ENCODE assay signal across 9 mouse cellular contexts in genomic region chr8:106135672-106136071, GRCm38 (mm10). TPM values are rescaled to one million over a fixed set of nuclear protein-coding genes. Genes with fewer than 3 reads are reported as not detected.
A peak's percentile ranks its signal among the peaks of the same experiment; 100 is the strongest.
DNase-seq lines count a peak whose midpoint lies in the region; ATAC-seq lines count a peak whose summit lies in the region.
"Had no signal": no experiment of that assay in that cellular context is flagged by ENCODE, and none has a peak within 500 bp of the region (broad histone marks: within the 10 kb centered on the region; RNA-seq: fewer than 3 reads in every experiment).

No protein-coding gene starts in this region.

- no peaks in the 10 kb centered on the region for H3K9me3 ChIP-seq in heart, embryonic 16.5 days (replicated peaks; ENCODE audit: control insufficient read depth, low read length)
- no peaks in the 10 kb centered on the region for H3K9me3 ChIP-seq in embryonic facial prominence, embryonic 12.5 days
- H3K9me3 ChIP-seq in midbrain, embryonic 14.5 days (ENCODE audit: control insufficient read depth, low read length) = no peaks in the 10 kb centered on the region

- DNase-seq in heart, postnatal 36 days = no peak
- DNase-seq in kidney, postnatal 10 days = peak; percentile 65
- peak; percentile 7 for DNase-seq in midbrain, embryonic 14.5 days
- DNase-seq in adrenal gland, adult 18-20 months (ENCODE audit: low spot score in 2 of 2) = no peak
- no peak for DNase-seq in adrenal gland, postnatal 10 days

- ATAC-seq in heart, embryonic 16.5 days (replicated peaks; ENCODE audit: extremely low read depth, insufficient read depth, low FRiP score) = no peak
- ATAC-seq in embryonic facial prominence, embryonic 12.5 days (ENCODE audit: insufficient number of reproducible peaks, insufficient read depth, low FRiP score, low TSS enrichment) = no peak
- ATAC-seq in midbrain, embryonic 14.5 days (ENCODE audit: low FRiP score, low TSS enrichment) = no peak
- no peak for ATAC-seq in granulocyte monocyte progenitor cell, adult 5-6 weeks (replicated peaks; ENCODE audit: poor library complexity, severe bottlenecking)
- ATAC-seq: Patski had no signal

- no peak overlapping the region; the same call in 1 of the 2 replicates for H3K27ac ChIP-seq in heart, embryonic 16.5 days (ENCODE audit: low read length)
- H3K27ac ChIP-seq in embryonic facial prominence, embryonic 12.5 days = peak overlapping the region; percentile 64; the same call in 1 of the 2 replicates
- H3K27ac ChIP-seq in midbrain, embryonic 14.5 days (replicated peaks; ENCODE audit: low read depth, low read length) = no peak overlapping the region

- WGBS in heart, embryonic 16.5 days = 12% methylated on average over 19 of the region's 19 CpGs
- WGBS in embryonic facial prominence, embryonic 12.5 days = 3% methylated on average over 19 of the region's 19 CpGs
- WGBS in midbrain, embryonic 14.5 days = 8% methylated on average over 19 of the region's 19 CpGs

- H3K4me1 ChIP-seq in heart, embryonic 16.5 days (ENCODE audit: control insufficient read depth, insufficient read depth, low read length) = peaks cover 21% of the 10 kb centered on the region
- peaks cover 22% of the 10 kb centered on the region for H3K4me1 ChIP-seq in embryonic facial prominence, embryonic 12.5 days
- H3K4me1 ChIP-seq in midbrain, embryonic 14.5 days (ENCODE audit: control insufficient read depth, insufficient read depth, low read length) = peaks cover 22% of the 10 kb centered on the region

- H3K9ac ChIP-seq in heart, embryonic 16.5 days (ENCODE audit: low read length) = peak overlapping the region; percentile 67
- H3K9ac ChIP-seq in embryonic facial prominence, embryonic 12.5 days = peak overlapping the region; percentile 35; the same call in 1 of the 2 replicates
- no peak overlapping the region for H3K9ac ChIP-seq in midbrain, embryonic 14.5 days (replicated peaks; ENCODE audit: low read length)

- H3K27me3 ChIP-seq in heart, embryonic 16.5 days (ENCODE audit: control insufficient read depth, insufficient read depth, low read length) = peaks cover 23% of the 10 kb centered on the region
- H3K27me3 ChIP-seq in embryonic facial prominence, embryonic 12.5 days = peaks cover 59% of the 10 kb centered on the region
- peaks cover 69% of the 10 kb centered on the region for H3K27me3 ChIP-seq in midbrain, embryonic 14.5 days (ENCODE audit: control insufficient read depth, insufficient read depth, low read length)
- H3K27me3 ChIP-seq: Patski had no signal

- peak overlapping the region; percentile 71 for H3K4me3 ChIP-seq in heart, embryonic 16.5 days (ENCODE audit: low read length)
- H3K4me3 ChIP-seq in embryonic facial prominence, embryonic 12.5 days = peak overlapping the region; percentile 44
- H3K4me3 ChIP-seq in midbrain, embryonic 14.5 days (replicated peaks; ENCODE audit: low read depth, low read length) = peak overlapping the region; percentile 45; the same call in 1 of the 2 replicates

- H3K36me3 ChIP-seq in heart, embryonic 16.5 days (ENCODE audit: control insufficient read depth, insufficient read depth) = peaks cover 6% of the 10 kb centered on the region; the same call in 1 of the 2 replicates
- H3K36me3 ChIP-seq in embryonic facial prominence, embryonic 12.5 days = peaks cover 19% of the 10 kb centered on the region; the same call in 1 of the 2 replicates
- peaks cover 9% of the 10 kb centered on the region; the same call in 1 of the 2 replicates for H3K36me3 ChIP-seq in midbrain, embryonic 14.5 days (ENCODE audit: control insufficient read depth, insufficient read depth, low read length)

- intact Hi-C loops in heart, postnatal 36 days (cut with DNase I) = no loop called here

- H3K4me2 ChIP-seq in heart, embryonic 16.5 days (ENCODE audit: low read depth, low read length) = peak overlapping the region; percentile 81
- peak overlapping the region; percentile 87 for H3K4me2 ChIP-seq in embryonic facial prominence, embryonic 12.5 days (replicated peaks)
- H3K4me2 ChIP-seq in midbrain, embryonic 14.5 days (ENCODE audit: low read length) = peak overlapping the region; percentile 78; the same call in 1 of the 2 replicates

RNA-seq across cellular contexts. Expression of gene Esrp2, which starts 1.1 kb away (rescaled TPM):
- 1.9 and 6.6 TPM in 2 replicates for polyA plus RNA-seq in heart, embryonic 16.5 days (2015; fragmentation: Nextera tagmentation; extraction: Ambion mirVana)
- under 1 TPM; 0.31 to 0.46 TPM for total RNA-seq in heart, postnatal 36 days (2021)
- polyA plus RNA-seq in embryonic facial prominence, embryonic 12.5 days (2016; fragmentation: Nextera tagmentation; extraction: Ambion mirVana) = 10.4 and 11.3 TPM in 2 replicates
- polyA plus RNA-seq in midbrain, embryonic 14.5 days (2014; fragmentation: Nextera tagmentation; extraction: Ambion mirVana) = 0.25 TPM in 1 of 2 replicates, not detected in the other
- not detected in 2 replicates for total RNA-seq in granulocyte monocyte progenitor cell, adult 5-6 weeks (2014; fragmentation: Nextera tagmentation)
- total RNA-seq in granulocyte monocyte progenitor cell, adult 5-6 weeks (2017) = not detected in 2 replicates
- 1 to 10 TPM in 1 of 2 experiments, under 1 TPM in 1; 0.61 to 1.5 TPM for total RNA-seq in adrenal gland, adult 18-20 months (2021)
- total RNA-seq in adrenal gland, postnatal 10 days (2021) = 10 to 100 TPM; 14.8 to 15.4 TPM

RNA-seq across cellular contexts. Expression of gene Pla2g15, which starts 14.5 kb away (rescaled TPM):
- 7.7 and 7.8 TPM in 2 replicates for polyA plus RNA-seq in heart, embryonic 16.5 days (2015; fragmentation: Nextera tagmentation; extraction: Ambion mirVana)
- total RNA-seq in heart, postnatal 36 days (2021) = 1 to 10 TPM; 9.3 to 9.9 TPM
- 18.2 and 18.4 TPM in 2 replicates for polyA plus RNA-seq in embryonic facial prominence, embryonic 12.5 days (2016; fragmentation: Nextera tagmentation; extraction: Ambion mirVana)
- 6.5 and 16.0 TPM in 2 replicates for polyA plus RNA-seq in midbrain, embryonic 14.5 days (2014; fragmentation: Nextera tagmentation; extraction: Ambion mirVana)
- 22.9 and 35.4 TPM in 2 replicates for total RNA-seq in granulocyte monocyte progenitor cell, adult 5-6 weeks (2014; fragmentation: Nextera tagmentation)
- total RNA-seq in granulocyte monocyte progenitor cell, adult 5-6 weeks (2017) = 12.9 and 17.9 TPM in 2 replicates
- 10 to 100 TPM; 19.8 to 28.8 TPM for total RNA-seq in adrenal gland, adult 18-20 months (2021)
- 10 to 100 TPM; 17.6 to 21.4 TPM for total RNA-seq in adrenal gland, postnatal 10 days (2021)

RNA-seq across cellular contexts. Expression of gene Slc7a6, which starts 33.0 kb away (rescaled TPM):
- 21.1 and 28.5 TPM in 2 replicates for polyA plus RNA-seq in heart, embryonic 16.5 days (2015; fragmentation: Nextera tagmentation; extraction: Ambion mirVana)
- total RNA-seq in heart, postnatal 36 days (2021) = 10 to 100 TPM; 11.4 to 12.3 TPM
- polyA plus RNA-seq in embryonic facial prominence, embryonic 12.5 days (2016; fragmentation: Nextera tagmentation; extraction: Ambion mirVana) = 52.8 and 66.5 TPM in 2 replicates
- 76.1 and 77.8 TPM in 2 replicates for polyA plus RNA-seq in midbrain, embryonic 14.5 days (2014; fragmentation: Nextera tagmentation; extraction: Ambion mirVana)
- total RNA-seq in granulocyte monocyte progenitor cell, adult 5-6 weeks (2014; fragmentation: Nextera tagmentation) = 29.6 and 30.3 TPM in 2 replicates
- total RNA-seq in granulocyte monocyte progenitor cell, adult 5-6 weeks (2017) = 21.9 and 31.5 TPM in 2 replicates
- total RNA-seq in adrenal gland, adult 18-20 months (2021) = 10 to 100 TPM; 21.5 to 28.0 TPM
- total RNA-seq in adrenal gland, postnatal 10 days (2021) = 10 to 100 TPM; 28.2 to 28.7 TPM

Comparison
In these comparisons a context has a peak if more than half of its experiments do, and no peak if none do; other contexts are left out.
1. RNA of gene Esrp2, which starts 1.1 kb away (total RNA-seq): 14.8 to 15.4 TPM in adrenal gland, postnatal 10 days; 0.61 to 1.5 TPM in adrenal gland, adult 18-20 months, 0.31 to 0.46 TPM in heart, postnatal 36 days and not detected in granulocyte monocyte progenitor cell, adult 5-6 weeks; every median in the first group is over 4 times any median in the second.
2. DNase-seq: peak in kidney, postnatal 10 days (single experiment) and midbrain, embryonic 14.5 days (single experiment); none in heart, postnatal 36 days (0 of 2), adrenal gland, adult 18-20 months (0 of 2) and adrenal gland, postnatal 10 days (single experiment).
3. Peak in every context shown above with its lines, with median percentiles within 50 percentile points of each other: H3K4me2 ChIP-seq and H3K4me3 ChIP-seq.